In genomic region chr3:132637080-132637479, GRCm38 (mm10) we compare ENCODE assay signal across 37 mouse cellular contexts. TPM values are rescaled to one million over a fixed set of nuclear protein-coding genes. Genes with fewer than 3 reads are reported as not detected.
"Had no signal": no experiment of that assay in that cellular context is flagged by ENCODE, and none has a peak within 500 bp of the region (broad histone marks: within the 10 kb centered on the region; RNA-seq: fewer than 3 reads in every experiment).

No protein-coding gene starts in this region.

- H3K4me2 ChIP-seq: limb, embryonic 12.5 days; limb, embryonic 13.5 days; limb, embryonic 15.5 days; liver, embryonic 11.5 days; liver, embryonic 12.5 days; liver, embryonic 13.5 days; liver, embryonic 15.5 days; lung, embryonic 14.5 days; lung, embryonic 15.5 days; midbrain, embryonic 11.5 days; midbrain, embryonic 12.5 days; midbrain, embryonic 13.5 days; midbrain, embryonic 15.5 days; neural tube, embryonic 12.5 days had no signal

- H3K4me1 ChIP-seq: limb, embryonic 10.5 days; limb, embryonic 12.5 days; limb, embryonic 13.5 days; limb, embryonic 15.5 days; liver, embryonic 12.5 days; liver, embryonic 13.5 days; liver, embryonic 15.5 days; lung, embryonic 15.5 days; megakaryocyte, embryonic 14.5 days; midbrain, embryonic 10.5 days; midbrain, embryonic 12.5 days; midbrain, embryonic 13.5 days; midbrain, embryonic 15.5 days; neural tube, embryonic 12.5 days had no signal

- H3K9me3 ChIP-seq: limb, embryonic 10.5 days; limb, embryonic 12.5 days; limb, embryonic 13.5 days; limb, embryonic 15.5 days; liver, embryonic 12.5 days; liver, embryonic 13.5 days; liver, embryonic 15.5 days; lung, embryonic 15.5 days; megakaryocyte, embryonic 14.5 days; midbrain, embryonic 10.5 days; midbrain, embryonic 12.5 days; midbrain, embryonic 13.5 days; midbrain, embryonic 15.5 days; neural tube, embryonic 12.5 days had no signal

- DNase-seq: left cerebral cortex, postnatal 4 days; liver; liver, embryonic 13.5 days; liver, postnatal 0 days; lung, adult 18-20 months; lung, adult 2 months; lung, embryonic 14.5 days; lung, postnatal 10 days; lung, postnatal 14 days; lung, postnatal 36 days; lung, postnatal 4 days; midbrain, embryonic 14.5 days had no signal

- H3K27me3 ChIP-seq: limb, embryonic 12.5 days; limb, embryonic 13.5 days; limb, embryonic 15.5 days; liver, embryonic 12.5 days; liver, embryonic 13.5 days; liver, embryonic 15.5 days; lung, embryonic 15.5 days; megakaryocyte, embryonic 14.5 days; midbrain, embryonic 12.5 days; midbrain, embryonic 13.5 days; midbrain, embryonic 15.5 days; neural tube, embryonic 12.5 days had no signal

- H3K36me3 ChIP-seq: limb, embryonic 10.5 days; limb, embryonic 12.5 days; limb, embryonic 13.5 days; limb, embryonic 15.5 days; liver, embryonic 12.5 days; liver, embryonic 13.5 days; liver, embryonic 15.5 days; lung, embryonic 15.5 days; midbrain, embryonic 10.5 days; midbrain, embryonic 12.5 days; midbrain, embryonic 13.5 days; midbrain, embryonic 15.5 days; neural tube, embryonic 12.5 days had no signal

- H3K4me3 ChIP-seq: limb, embryonic 10.5 days; limb, embryonic 12.5 days; limb, embryonic 13.5 days; limb, embryonic 15.5 days; liver, embryonic 12.5 days; liver, embryonic 13.5 days; liver, embryonic 15.5 days; lung, embryonic 15.5 days; megakaryocyte, embryonic 14.5 days; midbrain, embryonic 10.5 days; midbrain, embryonic 12.5 days; midbrain, embryonic 13.5 days; midbrain, embryonic 15.5 days; myocyte; neural tube, embryonic 12.5 days had no signal

- H3K27ac ChIP-seq: limb, embryonic 10.5 days; limb, embryonic 12.5 days; limb, embryonic 13.5 days; limb, embryonic 15.5 days; liver, embryonic 12.5 days; liver, embryonic 13.5 days; liver, embryonic 14.5 days; liver, embryonic 15.5 days; lung, embryonic 15.5 days; macrophage; midbrain, embryonic 10.5 days; midbrain, embryonic 12.5 days; midbrain, embryonic 13.5 days; midbrain, embryonic 15.5 days; neural tube, embryonic 12.5 days had no signal

- H3K9ac ChIP-seq: limb, embryonic 12.5 days; limb, embryonic 13.5 days; limb, embryonic 15.5 days; liver, embryonic 12.5 days; liver, embryonic 13.5 days; liver, embryonic 14.5 days; liver, embryonic 15.5 days; liver, postnatal 0 days; lung, embryonic 14.5 days; lung, embryonic 15.5 days; midbrain, embryonic 12.5 days; midbrain, embryonic 13.5 days; midbrain, embryonic 15.5 days; neural tube, embryonic 12.5 days had no signal

- ATAC-seq: liver, embryonic 12.5 days; liver, postnatal 0 days; lung, postnatal 0 days; midbrain, embryonic 13.5 days; midbrain, embryonic 15.5 days; midbrain, embryonic 16.5 days had no signal

RNA-seq across cellular contexts. Expression of gene Gimd1, which starts 7.5 kb away (rescaled TPM):
- polyA plus RNA-seq: limb, embryonic 10.5 days; limb, embryonic 11.5 days; limb, embryonic 12.5 days; limb, embryonic 13.5 days; limb, embryonic 14.5 days; limb, embryonic 15.5 days; lung, adult 2 months; lung, embryonic 14.5 days; lung, embryonic 15.5 days; lung, embryonic 16.5 days; lung, postnatal 0 days; macrophage; midbrain, embryonic 10.5 days; midbrain, embryonic 11.5 days; midbrain, embryonic 12.5 days; midbrain, embryonic 13.5 days; midbrain, embryonic 14.5 days; midbrain, embryonic 15.5 days; midbrain, embryonic 16.5 days; midbrain, postnatal 0 days; myocyte; neural tube, embryonic 11.5 days; neural tube, embryonic 12.5 days had no signal
